Mouse (Mus musculus) common myeloid progenitor, adult 5-6 weeks (primary cell): ENCODE data around the gene Cntd1. TPM values are rescaled to one million over a fixed set of nuclear protein-coding genes. Genes with fewer than 3 reads are reported as not detected.

ENCODE experiments used
- ATAC-seq: replicated peaks from 2 replicates; pipeline ENCODE4 v1.8.0; 2016; ENCODE audit warnings: low read depth, mild to moderate bottlenecking, moderate TSS enrichment, inconsistent platforms; ENCODE audit not compliant: poor library complexity, severe bottlenecking
- total RNA-seq: library from RNA; stranded (forward); fragments of 200-1000, 187-1606 nt; gene quantifications from 2 replicates; pipeline ENCODE4 v1.2.3, GENCODE M21; 2017

Cntd1 gene
- total RNA-seq, 1 experiment from 2014 or later: 1.5 TPM

- ATAC-seq: no peak
Observed at GRCm38 (mm10) chr11:101252941-101253340, 25.9 kb upstream of the Cntd1 start.

- ATAC-seq: peak; percentile 97
Observed at GRCm38 (mm10) chr11:101253613-101254389, 25.0 kb upstream of the Cntd1 start, which contains the start of gene Vps25. Gene Vps25, plus strand, starts transcription at chr11:101253707.

GRCm38 (mm10) chr11:101255826-101256775 is 22.7 kb upstream of the Cntd1 start:
- no peak for ATAC-seq

GRCm38 (mm10) chr11:101259261-101259712 is 19.5 kb upstream of the Cntd1 start:
- no peak for ATAC-seq

- peak; percentile 52 for ATAC-seq
Observed at GRCm38 (mm10) chr11:101259948-101260825, 18.6 kb upstream of the Cntd1 start, which contains the start of gene Wnk4. Gene Wnk4, plus strand, starts transcription at chr11:101260567.

GRCm38 (mm10) chr11:101260826-101261380 is 17.9 kb upstream of the Cntd1 start:
- no peak for ATAC-seq

- no peak for ATAC-seq
Observed at GRCm38 (mm10) chr11:101262272-101262967, 16.4 kb upstream of the Cntd1 start.

GRCm38 (mm10) chr11:101263138-101263988 is 15.4 kb upstream of the Cntd1 start:
- no peak for ATAC-seq

- ATAC-seq: no peak
Observed at GRCm38 (mm10) chr11:101263989-101264280, 14.9 kb upstream of the Cntd1 start.

- peak; percentile 34; the same call in 1 of the 2 replicates for ATAC-seq
Observed at GRCm38 (mm10) chr11:101264954-101265471, 13.8 kb upstream of the Cntd1 start.

GRCm38 (mm10) chr11:101265906-101266305 is 12.9 kb upstream of the Cntd1 start:
- ATAC-seq: no peak

- no peak; the same call in 1 of the 2 replicates for ATAC-seq
Observed at GRCm38 (mm10) chr11:101269577-101270116, 9.2 kb upstream of the Cntd1 start.

- ATAC-seq: no peak
Observed at GRCm38 (mm10) chr11:101272446-101272845, 6.4 kb upstream of the Cntd1 start.

GRCm38 (mm10) chr11:101275309-101275708 is 3.5 kb upstream of the Cntd1 start:
- ATAC-seq: no peak

- ATAC-seq: no peak
Observed at GRCm38 (mm10) chr11:101276319-101277070, 2.3 kb upstream of the Cntd1 start.

- no peak for ATAC-seq
Observed at GRCm38 (mm10) chr11:101277381-101278222, 1.2 kb upstream of the Cntd1 start.
